In genomic region chr14:27623368-27623767, GRCm38 (mm10) we compare ENCODE assay signal across 8 mouse cellular contexts. TPM values are rescaled to one million over a fixed set of nuclear protein-coding genes. Genes with fewer than 3 reads are reported as not detected.
A peak's percentile ranks its signal among the peaks of the same experiment; 100 is the strongest.
DNase-seq lines count a peak whose midpoint lies in the region; ATAC-seq lines count a peak whose summit lies in the region.

No protein-coding gene starts in this region.

- peak; percentile 24 for DNase-seq in NIH3T3 (ENCODE audit: low read depth)
- DNase-seq in cerebellum, postnatal 36 days = peak; percentile 83 to 85
- DNase-seq in heart, embryonic 10.5 days (ENCODE audit: low spot score) = no peak
- peak; percentile 29 for DNase-seq in urinary bladder, postnatal 25 days (ENCODE audit: low spot score)
- no peak for DNase-seq in natural killer cell, adult 2 months (ENCODE audit: low spot score in 2 of 2)

- WGBS in heart, embryonic 10.5 days = 5% methylated on average over 10 of the region's 10 CpGs
- WGBS in kidney, embryonic 15.5 days = 9% methylated on average over 10 of the region's 10 CpGs
- 5% methylated on average over 10 of the region's 10 CpGs for WGBS in limb, embryonic 13.5 days
- 4% methylated on average over 10 of the region's 10 CpGs for WGBS in midbrain, embryonic 16.5 days

- peaks cover 18% of the 10 kb centered on the region for H3K27me3 ChIP-seq in heart, embryonic 10.5 days (ENCODE audit: insufficient read depth, poor library complexity, severe bottlenecking)
- H3K27me3 ChIP-seq in kidney, embryonic 15.5 days = peaks cover 24% of the 10 kb centered on the region; the same call in 1 of the 2 replicates
- peaks cover 22% of the 10 kb centered on the region for H3K27me3 ChIP-seq in limb, embryonic 13.5 days
- H3K27me3 ChIP-seq in midbrain, embryonic 16.5 days (ENCODE audit: control insufficient read depth, insufficient read depth, low read depth, low read length) = no peaks in the 10 kb centered on the region

- H3K4me3 ChIP-seq in heart, embryonic 10.5 days = peak overlapping the region; percentile 76
- peak overlapping the region; percentile 78 for H3K4me3 ChIP-seq in kidney, embryonic 15.5 days (replicated peaks)
- H3K4me3 ChIP-seq in limb, embryonic 13.5 days = peak overlapping the region; percentile 69
- H3K4me3 ChIP-seq in midbrain, embryonic 16.5 days (ENCODE audit: low read depth, low read length) = peak overlapping the region; percentile 74

- no peak overlapping the region for H3K27ac ChIP-seq in heart, embryonic 10.5 days
- H3K27ac ChIP-seq in kidney, embryonic 15.5 days = no peak overlapping the region
- no peak overlapping the region for H3K27ac ChIP-seq in limb, embryonic 13.5 days
- H3K27ac ChIP-seq in midbrain, embryonic 16.5 days (ENCODE audit: low read length) = peak overlapping the region; percentile 91

- H3K36me3 ChIP-seq in heart, embryonic 10.5 days = no peaks in the 10 kb centered on the region
- H3K36me3 ChIP-seq in kidney, embryonic 15.5 days = no peaks in the 10 kb centered on the region
- H3K36me3 ChIP-seq in limb, embryonic 13.5 days = no peaks in the 10 kb centered on the region
- H3K36me3 ChIP-seq in midbrain, embryonic 16.5 days (ENCODE audit: control insufficient read depth, insufficient read depth, low read length) = no peaks in the 10 kb centered on the region

- ATAC-seq in kidney, embryonic 15.5 days (replicated peaks; ENCODE audit: low FRiP score) = peak; percentile 63; the same call in 1 of the 2 replicates
- no peak for ATAC-seq in limb, embryonic 13.5 days (ENCODE audit: low FRiP score, low read depth)
- peak; percentile 92 for ATAC-seq in midbrain, embryonic 16.5 days

- peaks cover 19% of the 10 kb centered on the region for H3K4me1 ChIP-seq in heart, embryonic 10.5 days
- H3K4me1 ChIP-seq in kidney, embryonic 15.5 days = peaks cover 12% of the 10 kb centered on the region; the same call in 1 of the 2 replicates
- H3K4me1 ChIP-seq in limb, embryonic 13.5 days = peaks cover 9% of the 10 kb centered on the region
- H3K4me1 ChIP-seq in midbrain, embryonic 16.5 days (ENCODE audit: control insufficient read depth, insufficient read depth, low read length) = peaks cover 18% of the 10 kb centered on the region

- no peaks in the 10 kb centered on the region for H3K9me3 ChIP-seq in heart, embryonic 10.5 days
- no peaks in the 10 kb centered on the region for H3K9me3 ChIP-seq in kidney, embryonic 15.5 days (replicated peaks)
- H3K9me3 ChIP-seq in limb, embryonic 13.5 days = no peaks in the 10 kb centered on the region
- H3K9me3 ChIP-seq in midbrain, embryonic 16.5 days (replicated peaks; ENCODE audit: control insufficient read depth, low read length, poor library complexity, severe bottlenecking) = no peaks in the 10 kb centered on the region

- no peak overlapping the region for H3K9ac ChIP-seq in kidney, embryonic 15.5 days
- no peak overlapping the region for H3K9ac ChIP-seq in limb, embryonic 13.5 days
- peak overlapping the region; percentile 86 for H3K9ac ChIP-seq in midbrain, embryonic 16.5 days (ENCODE audit: low read depth, low read length)

- H3K4me2 ChIP-seq in kidney, embryonic 15.5 days = peak overlapping the region; percentile 98
- peak overlapping the region; percentile 93 for H3K4me2 ChIP-seq in limb, embryonic 13.5 days (replicated peaks)
- peak overlapping the region; percentile 69 for H3K4me2 ChIP-seq in midbrain, embryonic 16.5 days (ENCODE audit: low read length)

RNA-seq across cellular contexts. Expression of gene Erc2, which starts 1.1 kb away (rescaled TPM):
- 4.8 and 6.2 TPM in 2 replicates for polyA plus RNA-seq in heart, embryonic 10.5 days (2016; fragmentation: Nextera tagmentation; extraction: Ambion mirVana)
- polyA plus RNA-seq in kidney, embryonic 15.5 days (2015; fragmentation: Nextera tagmentation; extraction: Ambion mirVana) = 6.9 and 7.0 TPM in 2 replicates
- 9.2 and 11.0 TPM in 2 replicates for polyA plus RNA-seq in limb, embryonic 13.5 days (2015; fragmentation: Nextera tagmentation; extraction: Ambion mirVana)
- 94.2 and 110 TPM in 2 replicates for polyA plus RNA-seq in midbrain, embryonic 16.5 days (2015; fragmentation: Nextera tagmentation; extraction: Ambion mirVana)

Comparison
In these comparisons a context has a peak if more than half of its experiments do, and no peak if none do; other contexts are left out.
1. DNase-seq: peak in NIH3T3 (single experiment), cerebellum, postnatal 36 days (2 of 2) and urinary bladder, postnatal 25 days (single experiment); none in heart, embryonic 10.5 days (single experiment) and natural killer cell, adult 2 months (0 of 2).
2. Peak in every context shown above with its lines, with median percentiles within 50 percentile points of each other: H3K4me3 ChIP-seq and H3K4me2 ChIP-seq.